11 mouse cellular contexts compared by ENCODE assay signal in genomic region chr5:147435751-147436150, GRCm38 (mm10). TPM values are rescaled to one million over a fixed set of nuclear protein-coding genes. Genes with fewer than 3 reads are reported as not detected.
A peak's percentile ranks its signal among the peaks of the same experiment; 100 is the strongest.
DNase-seq lines count a peak whose midpoint lies in the region; ATAC-seq and TF ChIP-seq lines count a peak whose summit lies in the region.
"Had no signal": no experiment of that assay in that cellular context is flagged by ENCODE, and none has a peak within 500 bp of the region (broad histone marks: within the 10 kb centered on the region; RNA-seq: fewer than 3 reads in every experiment).

No protein-coding gene starts in this region.

- H3K9me3 ChIP-seq in forebrain, embryonic 15.5 days, result no peaks in the 10 kb centered on the region
- peaks cover 3% of the 10 kb centered on the region; the same call in 1 of the 2 replicates for H3K9me3 ChIP-seq in forebrain, embryonic 10.5 days
- no peaks in the 10 kb centered on the region for H3K9me3 ChIP-seq in intestine, embryonic 15.5 days
- no peaks in the 10 kb centered on the region for H3K9me3 ChIP-seq in intestine, postnatal 0 days (ENCODE audit: control insufficient read depth)
- H3K9me3 ChIP-seq in stomach, postnatal 0 days (ENCODE audit: control insufficient read depth, low read length), result no peaks in the 10 kb centered on the region
- H3K9me3 ChIP-seq in embryonic facial prominence, embryonic 10.5 days, result no peaks in the 10 kb centered on the region
- H3K9me3 ChIP-seq: stomach, embryonic 15.5 days had no signal

- H3K4me3 ChIP-seq in forebrain, embryonic 15.5 days, result no peak overlapping the region
- H3K4me3 ChIP-seq in forebrain, embryonic 10.5 days, result no peak overlapping the region
- H3K4me3 ChIP-seq in intestine, embryonic 15.5 days (replicated peaks), result no peak overlapping the region
- no peak overlapping the region for H3K4me3 ChIP-seq in intestine, postnatal 0 days (ENCODE audit: low read depth, low read length)
- no peak overlapping the region for H3K4me3 ChIP-seq in stomach, postnatal 0 days (ENCODE audit: low read depth, low read length)
- no peak overlapping the region for H3K4me3 ChIP-seq in embryonic facial prominence, embryonic 10.5 days
- H3K4me3 ChIP-seq: stomach, embryonic 15.5 days had no signal

- no peak for DNase-seq in forebrain, embryonic 10.5 days (ENCODE audit: extremely low spot score, low spot score)
- peak; percentile 35 for DNase-seq in urinary bladder, postnatal 14 days (ENCODE audit: low spot score)
- DNase-seq in urinary bladder, postnatal 10 days (ENCODE audit: low spot score), result no peak
- no peak for DNase-seq in stomach, postnatal 0 days (ENCODE audit: low spot score)
- DNase-seq in embryonic facial prominence, embryonic 10.5 days (ENCODE audit: low spot score), result no peak
- DNase-seq: gastrocnemius, postnatal 14 days had no signal

- H3K27ac ChIP-seq in forebrain, embryonic 15.5 days (replicated peaks), result peak overlapping the region; percentile 12; the same call in 1 of the 2 replicates
- no peak overlapping the region for H3K27ac ChIP-seq in forebrain, embryonic 10.5 days
- no peak overlapping the region for H3K27ac ChIP-seq in intestine, embryonic 15.5 days
- no peak overlapping the region for H3K27ac ChIP-seq in intestine, postnatal 0 days (ENCODE audit: low read depth, low read length)
- H3K27ac ChIP-seq in stomach, postnatal 0 days (replicated peaks), result peak overlapping the region; percentile 50
- no peak overlapping the region for H3K27ac ChIP-seq in embryonic facial prominence, embryonic 10.5 days (replicated peaks)
- H3K27ac ChIP-seq: stomach, embryonic 15.5 days had no signal

- ATAC-seq in forebrain, embryonic 15.5 days (replicated peaks), result no peak
- no peak for ATAC-seq in intestine, embryonic 15.5 days
- ATAC-seq in intestine, postnatal 0 days, result no peak
- ATAC-seq in stomach, postnatal 0 days (ENCODE audit: low FRiP score, low TSS enrichment), result peak; percentile 44

- TF ChIP-seq EP300 in stomach, postnatal 0 days (optimal IDR thresholded peaks at IDR 0.05), result no peak

- H3K9ac ChIP-seq in forebrain, embryonic 15.5 days (replicated peaks), result no peak overlapping the region
- H3K9ac ChIP-seq in intestine, embryonic 15.5 days, result no peak overlapping the region
- H3K9ac ChIP-seq in intestine, postnatal 0 days (ENCODE audit: low read depth, low read length), result no peak overlapping the region
- H3K9ac ChIP-seq in stomach, postnatal 0 days (ENCODE audit: low read length), result no peak overlapping the region
- H3K9ac ChIP-seq: stomach, embryonic 15.5 days had no signal

- no peak for TF ChIP-seq CTCF in intestine, postnatal 0 days (IDR thresholded peaks at IDR 0.05; ENCODE audit: low read depth)
- TF ChIP-seq CTCF in stomach, postnatal 0 days (IDR thresholded peaks at IDR 0.05; ENCODE audit: low read depth), result no peak

- WGBS in forebrain, embryonic 15.5 days, result 66% methylated on average over 2 of the region's 2 CpGs
- WGBS in forebrain, embryonic 10.5 days, result 73% methylated on average over 2 of the region's 2 CpGs
- 37% methylated on average over 2 of the region's 2 CpGs for WGBS in intestine, embryonic 15.5 days
- 26% methylated on average over 2 of the region's 2 CpGs for WGBS in intestine, postnatal 0 days
- 39% methylated on average over 2 of the region's 2 CpGs for WGBS in stomach, postnatal 0 days
- 74% methylated on average over 2 of the region's 2 CpGs for WGBS in embryonic facial prominence, embryonic 10.5 days

- H3K36me3 ChIP-seq in forebrain, embryonic 15.5 days, result no peaks in the 10 kb centered on the region
- H3K36me3 ChIP-seq in forebrain, embryonic 10.5 days (replicated peaks), result peaks cover 25% of the 10 kb centered on the region
- H3K36me3 ChIP-seq in intestine, embryonic 15.5 days, result 0 out of 2 replicates have a peak, but pooled peaks cover 2% of the 10 kb centered on the region
- no peaks in the 10 kb centered on the region for H3K36me3 ChIP-seq in intestine, postnatal 0 days (ENCODE audit: control insufficient read depth, insufficient read depth)
- no peaks in the 10 kb centered on the region for H3K36me3 ChIP-seq in stomach, postnatal 0 days (ENCODE audit: control insufficient read depth, insufficient read depth, low read length)
- peaks cover 27% of the 10 kb centered on the region for H3K36me3 ChIP-seq in embryonic facial prominence, embryonic 10.5 days (replicated peaks)

- H3K27me3 ChIP-seq in forebrain, embryonic 15.5 days, result no peaks in the 10 kb centered on the region
- no peaks in the 10 kb centered on the region for H3K27me3 ChIP-seq in forebrain, embryonic 10.5 days (ENCODE audit: poor library complexity, severe bottlenecking)
- no peaks in the 10 kb centered on the region for H3K27me3 ChIP-seq in intestine, embryonic 15.5 days (replicated peaks)
- no peaks in the 10 kb centered on the region for H3K27me3 ChIP-seq in intestine, postnatal 0 days (replicated peaks; ENCODE audit: control insufficient read depth, insufficient read depth, low read length)
- H3K27me3 ChIP-seq in stomach, postnatal 0 days (ENCODE audit: control insufficient read depth, insufficient read depth, low read length), result no peaks in the 10 kb centered on the region
- H3K27me3 ChIP-seq in embryonic facial prominence, embryonic 10.5 days (replicated peaks; ENCODE audit: low read depth, poor library complexity, severe bottlenecking), result no peaks in the 10 kb centered on the region
- H3K27me3 ChIP-seq: stomach, embryonic 15.5 days had no signal

- H3K4me2 ChIP-seq in forebrain, embryonic 15.5 days (replicated peaks), result no peak overlapping the region
- peak overlapping the region; percentile 22; the same call in 1 of the 2 replicates for H3K4me2 ChIP-seq in intestine, embryonic 15.5 days (replicated peaks)
- no peak overlapping the region for H3K4me2 ChIP-seq in intestine, postnatal 0 days (replicated peaks; ENCODE audit: low read depth)
- H3K4me2 ChIP-seq in stomach, postnatal 0 days (replicated peaks; ENCODE audit: low read depth), result peak overlapping the region; percentile 28; the same call in 1 of the 2 replicates
- H3K4me2 ChIP-seq: midbrain, embryonic 11.5 days; stomach, embryonic 15.5 days had no signal

- H3K4me1 ChIP-seq in forebrain, embryonic 15.5 days, result peaks cover 60% of the 10 kb centered on the region
- peaks cover 43% of the 10 kb centered on the region for H3K4me1 ChIP-seq in forebrain, embryonic 10.5 days
- H3K4me1 ChIP-seq in intestine, embryonic 15.5 days (replicated peaks), result peaks cover 30% of the 10 kb centered on the region
- H3K4me1 ChIP-seq in intestine, postnatal 0 days (replicated peaks; ENCODE audit: control insufficient read depth, insufficient read depth, low read length), result peaks cover 10% of the 10 kb centered on the region; the same call in 1 of the 2 replicates
- peaks cover 14% of the 10 kb centered on the region for H3K4me1 ChIP-seq in stomach, postnatal 0 days (replicated peaks; ENCODE audit: control insufficient read depth, insufficient read depth)
- H3K4me1 ChIP-seq in embryonic facial prominence, embryonic 10.5 days, result peaks cover 35% of the 10 kb centered on the region

RNA-seq across cellular contexts. Expression of gene Pan3, which starts 5.8 kb away (rescaled TPM):
- polyA plus RNA-seq in forebrain, embryonic 15.5 days (2015; fragmentation: Nextera tagmentation; extraction: Ambion mirVana), result 67.7 and 71.9 TPM in 2 replicates
- 49.9 and 55.4 TPM in 2 replicates for polyA plus RNA-seq in forebrain, embryonic 10.5 days (2016; fragmentation: Nextera tagmentation; extraction: Ambion mirVana)
- 64.5 and 67.5 TPM in 2 replicates for polyA plus RNA-seq in intestine, embryonic 15.5 days (2015; fragmentation: Nextera tagmentation; extraction: Ambion mirVana)
- 40.3 and 46.4 TPM in 2 replicates for polyA plus RNA-seq in intestine, postnatal 0 days (2015; fragmentation: Nextera tagmentation; extraction: Ambion mirVana)
- 38.4 and 44.4 TPM in 2 replicates for polyA plus RNA-seq in stomach, postnatal 0 days (2015; fragmentation: Nextera tagmentation; extraction: Ambion mirVana)
- 59.7 and 60.9 TPM in 2 replicates for polyA plus RNA-seq in embryonic facial prominence, embryonic 10.5 days (2016; fragmentation: Nextera tagmentation; extraction: Ambion mirVana)

RNA-seq across cellular contexts. Expression of gene Flt3, which starts 35.5 kb away (rescaled TPM):
- 0.09 and 0.19 TPM in 2 replicates for polyA plus RNA-seq in forebrain, embryonic 15.5 days (2015; fragmentation: Nextera tagmentation; extraction: Ambion mirVana)
- 0.04 TPM in 1 of 2 replicates, not detected in the other for polyA plus RNA-seq in forebrain, embryonic 10.5 days (2016; fragmentation: Nextera tagmentation; extraction: Ambion mirVana)
- 0.31 and 0.34 TPM in 2 replicates for polyA plus RNA-seq in intestine, embryonic 15.5 days (2015; fragmentation: Nextera tagmentation; extraction: Ambion mirVana)
- polyA plus RNA-seq in intestine, postnatal 0 days (2015; fragmentation: Nextera tagmentation; extraction: Ambion mirVana), result 0.26 TPM in 2 replicates
- 0.10 and 0.15 TPM in 2 replicates for polyA plus RNA-seq in stomach, postnatal 0 days (2015; fragmentation: Nextera tagmentation; extraction: Ambion mirVana)
- 0.06 and 0.09 TPM in 2 replicates for polyA plus RNA-seq in embryonic facial prominence, embryonic 10.5 days (2016; fragmentation: Nextera tagmentation; extraction: Ambion mirVana)

Comparison
In these comparisons a context has a peak if more than half of its experiments do, and no peak if none do; other contexts are left out.
1. H3K27ac ChIP-seq: peak in forebrain, embryonic 15.5 days (single experiment) and stomach, postnatal 0 days (single experiment); none in forebrain, embryonic 10.5 days (single experiment), intestine, embryonic 15.5 days (single experiment), intestine, postnatal 0 days (single experiment) and embryonic facial prominence, embryonic 10.5 days (single experiment).
2. H3K4me2 ChIP-seq: peak in intestine, embryonic 15.5 days (single experiment) and stomach, postnatal 0 days (single experiment); none in forebrain, embryonic 15.5 days (single experiment) and intestine, postnatal 0 days (single experiment).